Mouse (Mus musculus): ENCODE measurements around the gene Tmcc2.

GRCm38 (mm10) chr1:132437389-132437788, 46.3 kb upstream of the Tmcc2 start:
- no peak for TF ChIP-seq CTCF (IDR thresholded peaks at IDR 0.05; ENCODE audit: borderline replicate concordance, control insufficient read depth, extremely low read depth, insufficient read depth, low read length, poor library complexity)
- TF ChIP-seq POLR2A (IDR thresholded peaks at IDR 0.05; ENCODE audit: control insufficient read depth, extremely low read depth, insufficient read depth, low read length, poor library complexity) = no peak

Data from thymus, adult 2 months (tissue).